Mouse (Mus musculus) gastrocnemius, adult 2 months (tissue): ENCODE measurements around the gene Zfhx3. TPM values are rescaled to one million over a fixed set of nuclear protein-coding genes. Genes with fewer than 3 reads are reported as not detected.

ENCODE experiments used
- DNase-seq: peaks from one replicate; pipeline ENCODE4 v3.0.0; 2022
- H3K27ac ChIP-seq: fragments of 200-600 bp; 2 replicates; pipeline ENCODE4 v1.8.1; 2022; ENCODE audit warnings: mild to moderate bottlenecking
- H3K4me3 ChIP-seq: fragments of 200-600 bp; 2 replicates; pipeline ENCODE4 v1.8.1; 2022; ENCODE audit warnings: mild to moderate bottlenecking, moderate library complexity
- CTCF ChIP-seq: fragments of 200-600 bp; IDR thresholded peaks from 2 replicates; pipeline ENCODE4 v1.8.1; 2022; ENCODE audit warnings: antibody characterized with exemption, mild to moderate bottlenecking, moderate library complexity
- intact Hi-C: fragments of 180-260 bp; cut with DNase I; formaldehyde crosslinking; loops from one replicate; pipeline ENCODE4 v1.15.1; 2025
- total RNA-seq, 2 experiments: library from RNA; stranded (reverse); gene quantifications; 2 replicates each; pipeline ENCODE4 v1.2.3; 2021

The Zfhx3 gene
- total RNA-seq, 2 experiments from 2014 or later, result 14.1 to 17.7 TPM

DNA sequence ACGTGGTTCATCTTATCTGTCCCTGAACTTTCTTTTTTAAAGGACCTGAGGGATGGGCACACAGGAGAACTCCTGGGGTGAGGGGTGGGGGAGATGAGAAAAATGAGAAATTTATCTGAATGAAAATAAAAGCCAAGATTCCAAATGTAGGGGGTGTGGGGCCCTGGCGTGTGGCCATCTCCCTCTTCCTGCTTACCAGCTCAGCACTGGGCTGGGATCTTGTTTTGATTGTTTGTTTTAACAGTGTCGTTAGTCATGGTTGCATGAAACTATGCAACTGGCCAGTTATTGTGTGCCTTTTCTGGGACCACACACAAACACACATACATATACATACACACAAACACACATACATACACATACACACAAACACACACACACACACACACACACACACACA is 362.9 kb downstream of the Zfhx3 start:
- intact Hi-C loops, result no loop called here
- no peak for TF ChIP-seq CTCF
- Histone ChIP-seq H3K4me3 (no peak overlapping the region), H3K27ac (no peak overlapping the region)
- DNase-seq, result no peak

DNA sequence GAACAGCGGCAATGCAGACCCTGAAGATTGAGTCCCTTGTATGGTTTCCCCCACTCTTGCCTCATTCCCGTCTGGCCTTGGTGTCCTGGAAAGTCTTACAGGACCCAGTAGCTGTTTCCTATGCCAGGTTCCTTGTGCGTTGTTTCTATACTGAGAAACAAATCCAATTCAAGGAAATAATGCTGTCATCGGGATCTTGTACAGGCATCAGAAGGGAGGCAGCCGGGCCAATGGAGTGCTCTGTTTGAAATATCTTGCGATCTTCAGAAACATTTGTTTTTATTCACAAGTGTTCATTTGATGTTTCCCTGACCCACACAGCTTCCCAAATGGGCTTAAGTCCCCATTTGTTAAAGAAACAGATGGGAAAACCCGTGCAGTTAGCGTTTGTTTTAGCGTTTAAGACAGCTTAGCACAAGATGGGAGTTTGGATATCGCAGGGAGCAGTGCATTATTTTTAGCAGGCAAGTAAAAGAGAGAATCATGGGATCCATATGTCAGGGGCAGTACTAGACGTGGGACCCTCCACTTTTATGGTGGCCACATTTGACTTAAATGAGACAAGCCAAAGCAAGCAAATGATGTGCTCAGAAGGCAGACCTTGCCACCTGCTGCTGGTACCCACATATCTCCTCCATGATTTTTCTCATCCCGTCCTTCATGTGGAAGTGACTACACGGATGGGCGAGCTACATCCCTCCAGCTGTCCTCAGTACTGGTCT is 367.2 kb downstream of the Zfhx3 start:
- H3K4me3 ChIP-seq, result no peak overlapping the region
- intact Hi-C loops, result no loop called here
- no peak for TF ChIP-seq CTCF
- no peak overlapping the region for H3K27ac ChIP-seq
- DNase-seq, result no peak

DNA sequence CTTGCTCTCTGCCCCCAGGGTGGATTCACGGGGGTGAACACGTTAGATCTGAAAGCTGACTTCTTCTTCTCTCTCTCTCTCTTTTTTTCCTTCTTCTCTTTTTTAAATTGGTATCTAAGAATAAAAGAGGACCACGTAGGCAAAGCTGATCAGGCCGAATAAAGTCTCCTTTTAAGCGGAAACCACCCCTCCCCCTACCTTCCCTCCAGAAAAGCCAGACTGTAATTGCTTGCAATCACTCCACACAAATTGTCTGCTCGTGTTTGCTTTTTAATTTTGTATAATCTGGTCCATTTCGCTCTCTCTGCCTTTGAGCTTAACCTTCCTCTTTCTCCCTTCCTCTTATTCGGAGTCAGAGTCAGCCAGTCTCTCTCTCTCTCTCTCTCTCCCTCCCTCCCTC is 372.6 kb downstream of the Zfhx3 start:
- TF ChIP-seq CTCF, result no peak
- no peak overlapping the region for H3K27ac ChIP-seq
- no peak for DNase-seq
- intact Hi-C loops, result no loop called here
- H3K4me3 ChIP-seq, result no peak overlapping the region

DNA sequence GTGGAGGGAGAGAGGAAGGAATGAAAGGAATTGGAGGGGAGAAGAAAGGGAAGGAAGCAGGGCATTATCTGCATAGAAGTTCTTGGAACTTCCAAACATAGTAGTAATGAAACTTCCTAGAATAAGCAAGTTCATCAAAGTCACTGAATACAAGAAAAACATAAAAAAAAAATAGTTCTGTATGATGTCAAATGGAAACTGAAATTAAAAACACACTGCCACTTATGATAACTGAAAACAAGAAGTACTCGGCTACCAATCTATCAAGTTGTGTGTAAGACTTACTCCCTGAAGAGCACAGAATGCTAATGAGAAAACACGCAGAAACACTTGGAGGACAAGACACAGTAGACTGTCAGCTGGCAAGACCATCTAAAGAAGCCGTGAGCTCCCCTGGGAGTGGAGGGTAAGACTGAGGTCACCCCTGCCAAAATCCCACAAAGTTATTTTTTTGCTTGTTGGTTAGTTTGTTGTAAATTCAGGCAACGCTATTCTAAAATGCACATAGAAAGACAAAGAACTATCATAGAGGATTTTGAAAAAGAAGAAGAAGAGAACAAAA is 375.2 kb downstream of the Zfhx3 start:
- no peak overlapping the region for H3K27ac ChIP-seq
- TF ChIP-seq CTCF, result no peak
- intact Hi-C loops, result no loop called here
- no peak for DNase-seq
- H3K4me3 ChIP-seq, result no peak overlapping the region

DNA sequence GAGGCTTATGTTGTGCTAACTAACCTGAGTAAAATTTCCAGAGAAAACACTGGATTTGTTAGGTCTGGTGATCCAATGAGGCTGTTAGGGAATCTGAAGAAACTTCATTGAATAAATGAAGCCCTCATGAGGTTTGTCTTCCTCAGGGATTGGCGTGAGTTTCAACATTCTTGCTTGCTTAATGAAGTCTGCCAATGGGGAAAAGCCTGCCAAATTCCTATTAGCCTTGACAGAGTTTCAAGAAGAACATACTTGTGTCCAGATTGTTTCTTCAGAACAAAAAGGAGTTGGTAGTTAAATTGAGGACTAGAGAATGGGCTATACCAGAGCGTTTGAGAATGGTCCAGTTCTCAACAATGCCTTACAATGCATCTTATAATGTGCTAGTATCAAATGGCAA is 385.3 kb downstream of the Zfhx3 start:
- Histone ChIP-seq H3K27ac (no peak overlapping the region), H3K4me3 (no peak overlapping the region)
- no peak for DNase-seq
- intact Hi-C loops, result no loop called here
- no peak for TF ChIP-seq CTCF

DNA sequence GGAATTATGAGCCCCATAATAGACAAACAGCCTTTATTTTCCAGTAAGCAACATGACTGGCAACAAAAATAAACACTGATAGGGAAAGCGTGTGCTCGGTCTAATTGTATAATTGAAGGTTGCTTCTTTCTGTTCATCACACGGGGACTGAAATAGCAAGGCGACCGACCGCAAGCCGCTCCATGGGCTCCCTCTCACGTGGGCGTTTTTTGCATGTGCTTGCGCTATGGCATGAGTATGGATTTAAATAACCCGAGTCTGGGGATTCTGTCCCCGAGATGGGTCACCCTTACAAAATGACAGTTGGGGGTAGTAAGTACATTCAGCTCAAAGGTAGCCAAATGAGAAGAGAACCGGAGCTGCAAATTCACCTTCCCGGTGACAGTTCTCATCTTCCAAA is 405.9 kb downstream of the Zfhx3 start:
- DNase-seq, result no peak
- intact Hi-C loops, result no loop called here
- Histone ChIP-seq H3K4me3 (no peak overlapping the region), H3K27ac (no peak overlapping the region)
- no peak for TF ChIP-seq CTCF

- intact Hi-C loops, result no loop called here
- TF ChIP-seq CTCF, result no peak
- Histone ChIP-seq H3K27ac (no peak overlapping the region), H3K4me3 (no peak overlapping the region)
- no peak for DNase-seq
Observed at GRCm38 (mm10) chr8:108348776-108349175, 406.3 kb downstream of the Zfhx3 start.

- H3K4me3 ChIP-seq, result no peak overlapping the region
- intact Hi-C loops, result no loop called here
- H3K27ac ChIP-seq, result no peak overlapping the region
- TF ChIP-seq CTCF, result no peak
- DNase-seq, result no peak
Observed at GRCm38 (mm10) chr8:108355119-108355777, 412.8 kb downstream of the Zfhx3 start.

- no peak overlapping the region for H3K27ac ChIP-seq
- no peak overlapping the region for H3K4me3 ChIP-seq
- no peak for TF ChIP-seq CTCF
- intact Hi-C loops, result no loop called here
- DNase-seq, result no peak
Observed at GRCm38 (mm10) chr8:108361402-108361801, 419.0 kb downstream of the Zfhx3 start.

- intact Hi-C loops, result no loop called here
- no peak overlapping the region for H3K27ac ChIP-seq
- no peak for TF ChIP-seq CTCF
Observed at GRCm38 (mm10) chr8:108362421-108362820, 420.0 kb downstream of the Zfhx3 start.

GRCm38 (mm10) chr8:108363435-108363834 is 421.0 kb downstream of the Zfhx3 start:
- Histone ChIP-seq H3K4me3 (no peak overlapping the region), H3K27ac (no peak overlapping the region)
- intact Hi-C loops, result no loop called here
- TF ChIP-seq CTCF, result no peak
- DNase-seq, result no peak

More at GRCm38 (mm10) chr8:108362421-108362820, 420.0 kb downstream of the Zfhx3 start:
- DNase-seq, result no peak
- H3K4me3 ChIP-seq, result no peak overlapping the region

- H3K4me3 ChIP-seq, result no peak overlapping the region
- no peak for DNase-seq
- intact Hi-C loops, result no loop called here
- H3K27ac ChIP-seq, result no peak overlapping the region
- TF ChIP-seq CTCF, result no peak
Observed at GRCm38 (mm10) chr8:108363856-108364255, 421.4 kb downstream of the Zfhx3 start.

DNA sequence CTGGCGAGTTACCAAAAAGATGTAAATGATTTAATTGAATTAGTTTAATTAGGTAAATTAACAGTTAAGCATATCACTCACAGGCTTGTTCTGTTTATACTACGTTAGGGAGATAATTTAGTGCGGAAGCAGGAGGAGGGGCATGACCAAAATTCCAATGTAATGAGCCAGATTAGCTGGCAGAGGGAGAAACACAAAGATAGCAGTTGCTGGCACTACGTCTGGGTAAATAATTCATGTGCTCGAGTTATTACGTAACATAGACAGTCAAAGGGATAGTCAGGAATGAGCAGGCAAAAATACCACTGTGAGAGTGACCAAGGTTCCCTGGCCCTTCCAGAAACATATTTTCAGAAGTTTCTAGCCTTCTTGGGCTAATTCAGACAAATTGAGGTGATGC is 426.6 kb downstream of the Zfhx3 start:
- no peak for DNase-seq
- intact Hi-C loops, result no loop called here
- no peak for TF ChIP-seq CTCF
- no peak overlapping the region for H3K27ac ChIP-seq
- H3K4me3 ChIP-seq, result no peak overlapping the region
